Mouse (Mus musculus): Measurements from ENCODE around the gene Hspa8. TPM values are rescaled to one million over a fixed set of nuclear protein-coding genes. Genes with fewer than 3 reads are reported as not detected.
"Not testable (repeated sequence)": the region's sequence is repeated elsewhere in the genome, so short reads cannot be mapped to it uniquely, and the experiment has no call there.

The Hspa8 gene
- total RNA-seq, 1 experiment from 2014 or later, result 5,329 TPM

- ATAC-seq (replicated peaks in 1 of 2; ENCODE audit: insufficient read depth in 1 of 2, low FRiP score in 2 of 2, low TSS enrichment in 1 of 2, low read depth in 1 of 2, poor library complexity in 2 of 2, severe bottlenecking in 2 of 2), result 0 out of 4 replicates have a peak, but pooled peaks of 1 of the 2 experiments have one; percentile 5
Measured at GRCm38 (mm10) chr9:40801614-40802532, 1.1 kb downstream of the Hspa8 start.

GRCm38 (mm10) chr9:40802533-40802875 lies 1.7 kb downstream of the Hspa8 start:
- ATAC-seq (replicated peaks in 1 of 2; ENCODE audit: insufficient read depth in 1 of 2, low FRiP score in 2 of 2, low TSS enrichment in 1 of 2, low read depth in 1 of 2, poor library complexity in 2 of 2, severe bottlenecking in 2 of 2), result not testable (repeated sequence)

DNA sequence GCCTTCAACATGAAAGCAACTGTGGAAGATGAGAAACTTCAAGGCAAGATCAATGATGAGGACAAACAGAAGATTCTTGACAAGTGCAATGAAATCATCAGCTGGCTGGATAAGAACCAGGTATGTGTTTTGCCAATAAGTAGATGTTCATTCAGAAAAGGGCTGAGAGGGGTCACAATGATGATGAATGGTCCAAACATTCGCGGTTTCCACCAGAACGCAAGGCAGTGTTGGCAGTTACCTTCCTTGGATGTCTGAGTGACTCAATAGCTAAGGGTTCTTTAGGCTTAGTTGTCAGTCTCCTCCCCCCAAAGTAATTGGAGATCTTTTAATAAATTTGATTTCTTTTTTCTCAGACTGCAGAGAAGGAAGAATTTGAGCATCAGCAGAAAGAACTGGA lies 3.8 kb downstream of the Hspa8 start:
- not testable (repeated sequence) for ATAC-seq (replicated peaks in 1 of 2; ENCODE audit: insufficient read depth in 1 of 2, low FRiP score in 2 of 2, low TSS enrichment in 1 of 2, low read depth in 1 of 2, poor library complexity in 2 of 2, severe bottlenecking in 2 of 2)

GRCm38 (mm10) chr9:40805263-40805662 lies 4.5 kb downstream of the Hspa8 start:
- no peak for ATAC-seq (replicated peaks in 1 of 2; ENCODE audit: insufficient read depth in 1 of 2, low FRiP score in 2 of 2, low TSS enrichment in 1 of 2, low read depth in 1 of 2, poor library complexity in 2 of 2, severe bottlenecking in 2 of 2)

DNA sequence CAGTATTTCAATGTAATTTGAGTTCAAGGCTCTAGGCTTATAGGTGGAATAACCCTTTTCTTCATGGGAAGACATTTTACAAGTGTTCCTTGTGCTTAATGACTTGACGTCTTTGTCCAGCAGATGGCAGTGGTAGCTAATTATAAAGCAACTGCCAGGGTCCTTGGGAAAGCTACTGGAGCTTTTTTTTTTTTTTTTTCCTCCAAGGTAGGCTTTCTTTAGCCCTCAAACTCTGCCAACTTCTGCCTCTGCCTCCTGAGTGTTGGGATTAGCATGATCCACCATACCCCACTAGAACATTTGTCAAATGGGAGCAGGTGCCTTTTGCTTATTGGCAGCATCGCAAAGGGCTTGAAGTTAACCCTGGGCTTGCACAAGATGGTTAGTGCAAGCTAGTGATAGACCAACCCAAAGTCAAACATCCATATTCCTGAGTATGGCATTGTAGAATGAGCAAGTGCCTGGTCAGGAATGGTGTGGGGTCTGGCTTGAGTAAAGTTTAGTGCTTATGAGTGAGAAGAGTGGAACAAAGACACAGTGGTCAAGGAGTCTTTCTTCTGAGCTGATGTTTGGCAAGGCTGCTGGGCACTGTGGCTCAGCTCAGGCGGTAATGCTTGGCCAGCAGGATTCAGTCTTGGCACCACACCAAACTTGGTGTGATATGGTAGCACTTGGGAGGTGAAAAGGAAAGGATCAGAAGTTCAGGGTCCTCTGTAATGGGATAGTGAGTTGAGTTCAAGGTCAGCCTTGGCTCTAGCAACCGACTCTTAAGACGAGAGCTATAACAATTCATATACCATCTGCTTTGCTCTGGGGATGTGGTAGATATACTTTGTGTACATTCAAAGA lies 5.9 kb downstream of the Hspa8 start:
- peak; percentile 11 to 28; a peak in 2 of 4 replicates for ATAC-seq (replicated peaks in 1 of 2; ENCODE audit: insufficient read depth in 1 of 2, low FRiP score in 2 of 2, low TSS enrichment in 1 of 2, low read depth in 1 of 2, poor library complexity in 2 of 2, severe bottlenecking in 2 of 2)

GRCm38 (mm10) chr9:40807289-40807920 lies 6.6 kb downstream of the Hspa8 start:
- 0 out of 4 replicates have a peak, but pooled peaks of 1 of the 2 experiments have one; percentile 3 for ATAC-seq (replicated peaks in 1 of 2; ENCODE audit: insufficient read depth in 1 of 2, low FRiP score in 2 of 2, low TSS enrichment in 1 of 2, low read depth in 1 of 2, poor library complexity in 2 of 2, severe bottlenecking in 2 of 2)

DNA sequence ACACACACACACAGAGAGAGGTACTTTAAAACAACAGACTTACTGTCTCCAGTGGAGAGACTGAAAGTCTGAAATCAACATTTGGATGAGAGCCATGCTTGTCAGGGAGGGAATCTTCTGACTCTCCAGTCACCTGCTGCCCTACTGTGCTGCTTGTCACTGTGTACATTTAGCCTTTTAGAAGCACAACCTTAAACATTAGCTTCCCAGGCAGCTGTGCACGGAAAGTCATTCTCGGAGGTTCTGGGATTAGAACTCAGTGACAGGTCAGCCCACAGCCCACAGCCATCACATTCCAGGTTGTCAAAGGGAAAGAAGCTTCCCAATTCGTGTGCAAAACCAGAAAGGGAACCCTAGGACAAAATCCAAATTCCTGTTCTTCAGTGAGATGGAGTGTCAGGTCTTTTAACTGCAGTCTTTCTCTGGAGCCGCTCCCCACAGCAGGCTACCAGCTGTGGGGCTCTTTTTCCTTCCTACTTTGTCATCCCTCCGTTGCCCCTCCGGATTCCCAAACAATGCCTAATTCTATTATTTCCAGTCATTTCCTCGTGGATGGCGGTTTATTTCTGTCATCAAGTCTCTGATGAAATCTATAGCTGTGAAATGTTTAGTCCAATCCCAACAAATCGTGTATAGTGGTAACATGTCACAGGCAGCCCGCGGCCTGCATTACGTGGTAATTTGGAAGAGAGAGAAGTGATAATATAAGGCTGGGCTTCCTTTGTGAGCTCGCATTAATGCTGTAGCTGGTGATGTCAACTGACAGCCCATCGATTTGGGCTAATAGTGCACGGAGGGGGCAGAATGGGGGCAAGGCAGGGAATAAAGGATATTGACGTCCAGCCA lies 7.5 kb downstream of the Hspa8 start:
- no peak for ATAC-seq (replicated peaks in 1 of 2; ENCODE audit: insufficient read depth in 1 of 2, low FRiP score in 2 of 2, low TSS enrichment in 1 of 2, low read depth in 1 of 2, poor library complexity in 2 of 2, severe bottlenecking in 2 of 2)

DNA sequence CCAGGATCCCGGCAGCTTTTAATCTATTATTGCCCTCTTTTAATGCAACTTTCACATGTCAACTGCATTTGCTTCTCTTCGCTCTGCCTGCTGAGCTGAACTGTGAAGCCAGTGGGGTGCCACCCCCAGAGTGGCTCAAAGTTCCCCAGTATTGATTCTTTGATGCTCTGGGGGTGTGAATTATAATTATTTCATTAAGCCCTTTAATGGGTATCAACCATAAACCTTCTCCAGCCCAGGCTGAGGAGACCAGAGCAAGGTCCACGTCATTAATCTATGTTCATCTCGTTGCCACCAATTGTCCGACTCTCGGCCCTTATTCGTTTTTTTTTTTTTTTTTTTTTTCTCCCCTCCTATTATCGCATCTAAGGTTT lies 8.1 kb downstream of the Hspa8 start:
- no peak for ATAC-seq (replicated peaks in 1 of 2; ENCODE audit: insufficient read depth in 1 of 2, low FRiP score in 2 of 2, low TSS enrichment in 1 of 2, low read depth in 1 of 2, poor library complexity in 2 of 2, severe bottlenecking in 2 of 2)

DNA sequence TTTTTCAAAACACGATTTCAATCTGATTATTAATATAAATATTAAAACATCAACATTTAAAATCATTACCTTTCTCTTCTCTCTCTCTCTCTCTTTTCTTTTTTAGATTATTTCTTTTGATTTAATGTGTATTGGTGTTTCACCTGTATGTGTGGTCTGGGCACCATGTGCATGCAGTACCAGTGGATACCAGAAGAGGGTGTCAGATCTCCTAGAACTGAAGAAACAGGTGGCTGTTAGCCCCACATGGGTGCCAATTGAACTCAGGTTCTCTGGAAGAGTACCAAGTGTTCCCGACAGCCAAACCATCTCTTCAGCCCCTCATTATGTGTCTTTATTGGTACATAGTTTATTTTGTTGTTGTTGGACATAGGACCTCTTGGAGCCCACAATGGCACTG lies 11.1 kb downstream of the Hspa8 start:
- ATAC-seq (replicated peaks in 1 of 2; ENCODE audit: insufficient read depth in 1 of 2, low FRiP score in 2 of 2, low TSS enrichment in 1 of 2, low read depth in 1 of 2, poor library complexity in 2 of 2, severe bottlenecking in 2 of 2), result no peak

GRCm38 (mm10) chr9:40814060-40814459 lies 13.3 kb downstream of the Hspa8 start:
- peak; percentile 55 to 82; a peak in 3 of 4 replicates for ATAC-seq (replicated peaks in 1 of 2; ENCODE audit: insufficient read depth in 1 of 2, low FRiP score in 2 of 2, low TSS enrichment in 1 of 2, low read depth in 1 of 2, poor library complexity in 2 of 2, severe bottlenecking in 2 of 2)

DNA sequence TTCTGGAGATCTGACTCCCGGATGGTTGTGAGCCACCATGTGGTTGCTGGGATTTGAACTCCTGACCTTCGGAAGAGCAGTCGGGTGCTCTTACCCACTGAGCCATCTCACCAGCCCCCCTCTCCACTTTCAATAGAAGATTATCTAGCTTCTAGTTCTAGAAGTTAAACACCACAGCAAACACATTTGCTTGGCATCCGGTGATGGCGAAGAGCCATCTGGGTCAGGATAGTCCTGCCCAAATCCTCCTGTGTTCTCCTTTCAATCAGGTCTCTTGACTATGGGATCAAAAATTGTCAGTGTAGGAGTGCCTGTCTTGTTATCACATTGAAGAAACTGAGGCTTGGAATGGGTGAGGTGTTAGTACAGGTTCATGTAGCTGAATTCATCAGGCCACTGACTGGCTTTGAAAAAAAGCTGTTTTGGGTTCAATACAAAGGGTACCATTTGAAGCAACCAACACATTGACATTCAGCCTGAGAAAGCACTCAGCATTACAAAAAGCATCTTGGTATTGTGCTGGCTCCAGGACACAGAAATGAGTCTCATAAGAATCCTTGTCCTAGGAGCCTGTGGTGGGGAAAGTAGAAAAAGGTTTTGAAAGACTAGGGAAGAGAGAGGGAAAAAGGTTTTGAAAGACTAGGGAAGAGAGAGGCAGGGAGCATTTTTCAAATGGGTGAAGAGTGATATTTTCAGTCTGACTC lies 16.7 kb downstream of the Hspa8 start:
- no peak for ATAC-seq (replicated peaks in 1 of 2; ENCODE audit: insufficient read depth in 1 of 2, low FRiP score in 2 of 2, low TSS enrichment in 1 of 2, low read depth in 1 of 2, poor library complexity in 2 of 2, severe bottlenecking in 2 of 2)

DNA sequence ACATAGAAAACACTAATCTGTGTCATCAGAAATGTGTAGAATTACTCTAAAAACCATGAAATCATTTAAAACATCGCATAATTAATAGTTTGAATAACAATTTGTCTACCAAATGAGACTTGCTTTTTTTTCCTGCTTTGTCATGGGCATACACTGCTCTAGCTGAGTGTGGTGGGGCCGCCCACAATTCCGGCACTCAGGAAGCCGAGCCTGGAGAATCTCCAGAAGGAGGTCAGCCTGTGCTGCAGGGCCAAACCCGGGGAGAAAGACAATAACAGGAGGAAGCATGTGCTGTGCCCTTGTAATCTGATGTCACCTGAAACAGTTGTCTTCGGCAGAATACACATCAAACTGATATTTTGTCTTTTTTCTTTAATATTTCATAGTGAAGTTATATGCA lies 24.8 kb downstream of the Hspa8 start:
- ATAC-seq (replicated peaks in 1 of 2; ENCODE audit: insufficient read depth in 1 of 2, low FRiP score in 2 of 2, low TSS enrichment in 1 of 2, low read depth in 1 of 2, poor library complexity in 2 of 2, severe bottlenecking in 2 of 2), result no peak

DNA sequence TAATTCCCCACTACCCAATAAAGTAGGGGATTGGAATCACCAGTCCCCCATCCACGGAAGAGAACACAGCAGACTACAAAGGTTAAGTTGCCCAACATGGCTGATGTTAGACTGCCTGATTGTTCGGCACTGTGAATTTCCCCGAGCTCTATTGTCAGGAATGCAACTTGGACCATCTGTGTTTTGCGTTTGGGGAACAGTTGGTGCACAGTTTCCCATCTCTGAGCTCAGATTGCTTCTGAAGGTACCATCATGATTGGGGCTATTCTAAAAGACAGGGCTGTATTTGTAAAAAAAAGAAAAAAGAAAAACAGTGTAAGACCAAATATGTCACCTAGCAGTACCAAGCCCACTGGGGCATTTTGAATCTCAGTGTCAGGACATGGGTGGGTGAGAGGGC lies 26.6 kb downstream of the Hspa8 start:
- no peak for ATAC-seq (replicated peaks in 1 of 2; ENCODE audit: insufficient read depth in 1 of 2, low FRiP score in 2 of 2, low TSS enrichment in 1 of 2, low read depth in 1 of 2, poor library complexity in 2 of 2, severe bottlenecking in 2 of 2)

GRCm38 (mm10) chr9:40834569-40834968 lies 33.8 kb downstream of the Hspa8 start:
- peak; percentile 69; a peak in 3 of 4 replicates for ATAC-seq (replicated peaks in 1 of 2; ENCODE audit: insufficient read depth in 1 of 2, low FRiP score in 2 of 2, low TSS enrichment in 1 of 2, low read depth in 1 of 2, poor library complexity in 2 of 2, severe bottlenecking in 2 of 2)

- no peak for ATAC-seq (replicated peaks in 1 of 2; ENCODE audit: insufficient read depth in 1 of 2, low FRiP score in 2 of 2, low TSS enrichment in 1 of 2, low read depth in 1 of 2, poor library complexity in 2 of 2, severe bottlenecking in 2 of 2)
Measured at GRCm38 (mm10) chr9:40836681-40837080, 35.9 kb downstream of the Hspa8 start.

DNA sequence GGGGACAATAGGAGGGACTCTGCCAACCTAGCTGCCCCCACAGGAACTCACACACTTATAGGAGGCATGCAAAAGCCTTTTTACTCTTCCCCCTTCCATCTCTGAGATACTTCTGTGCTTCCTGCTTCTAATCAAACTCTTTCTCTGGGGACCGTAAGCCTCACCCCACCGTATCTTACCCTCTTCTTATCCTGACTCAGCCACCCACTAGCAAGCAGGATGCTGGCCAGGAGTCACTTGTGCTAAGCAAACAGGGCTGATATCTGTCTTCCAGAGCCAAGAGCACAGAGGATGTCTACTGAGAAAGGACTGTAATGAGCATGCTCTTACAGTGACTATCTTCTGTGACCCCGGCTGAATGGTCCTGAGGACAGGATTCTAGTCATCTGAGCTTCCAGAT lies 38.9 kb downstream of the Hspa8 start:
- no peak for ATAC-seq (replicated peaks in 1 of 2; ENCODE audit: insufficient read depth in 1 of 2, low FRiP score in 2 of 2, low TSS enrichment in 1 of 2, low read depth in 1 of 2, poor library complexity in 2 of 2, severe bottlenecking in 2 of 2)

Data from hematopoietic stem cell, adult 5-6 weeks (primary cell).